Mouse (Mus musculus) embryonic facial prominence, embryonic 12.5 days (tissue): Measurements from ENCODE around the gene Cdhr4. TPM values are rescaled to one million over a fixed set of nuclear protein-coding genes. Genes with fewer than 3 reads are reported as not detected.

Source experiments
- ATAC-seq: fragments of 200-750 bp; cut with Nextera tagmentation; 2 replicates; pipeline ENCODE4 v1.8.0; 2017; ENCODE audit not compliant: insufficient number of reproducible peaks, insufficient read depth, low FRiP score, low TSS enrichment
- H3K27ac ChIP-seq: fragments of 300-500 bp; sonication (generic); 2 replicates; pipeline ENCODE4 v1.5.1; 2016; ENCODE audit warnings: mild to moderate bottlenecking
- H3K27me3 ChIP-seq: fragments of 300-500 bp; sonication (generic); 2 replicates; pipeline ENCODE4 v1.6.1; 2016; ENCODE audit warnings: mild to moderate bottlenecking, moderate library complexity
- H3K36me3 ChIP-seq: fragments of 300-500 bp; sonication (generic); 2 replicates; pipeline ENCODE4 v1.6.1; 2016; ENCODE audit warnings: mild to moderate bottlenecking
- H3K4me1 ChIP-seq: fragments of 300-500 bp; sonication (generic); 2 replicates; pipeline ENCODE4 v1.6.1; 2016
- H3K4me2 ChIP-seq: fragments of 300-500 bp; sonication (generic); replicated peaks from 2 replicates; pipeline ENCODE4 v1.6.1; 2016; ENCODE audit warnings: mild to moderate bottlenecking, moderate library complexity
- H3K4me3 ChIP-seq: fragments of 300-500 bp; sonication (generic); 2 replicates; pipeline ENCODE4 v1.5.1; 2016; ENCODE audit warnings: mild to moderate bottlenecking
- H3K9ac ChIP-seq: fragments of 300-500 bp; sonication (generic); 2 replicates; pipeline ENCODE4 v1.6.1; 2016; ENCODE audit warnings: mild to moderate bottlenecking, moderate library complexity
- H3K9me3 ChIP-seq: fragments of 300-500 bp; sonication (generic); 2 replicates; pipeline ENCODE4 v1.6.1; 2016; ENCODE audit warnings: mild to moderate bottlenecking, moderate library complexity
- WGBS: fragments of 180-500 bp; shearing (Covaris S2); methylation state at CpG from one replicate; pipeline ENCODE4 v1.1.7; 2016; 5-methylcytosine and 5-hydroxymethylcytosine counted together
- polyA plus RNA-seq: library from polyadenylated mRNA; unstranded; fragments of >200 nt; fragmentation: Nextera tagmentation; extraction: Ambion mirVana; gene quantifications from 2 replicates; pipeline ENCODE4 v1.2.1, GENCODE M21; 2016

The Cdhr4 gene
- polyA plus RNA-seq, 1 experiment from 2014 or later = 14.6 TPM

GRCm38 (mm10) chr9:107961881-107962280 lies 30.4 kb upstream of the Cdhr4 start:
- 63% methylated on average over 5 of the region's 5 CpGs for WGBS
- Histone ChIP-seq H3K9ac (no peak overlapping the region), H3K36me3 (peaks cover 56% of the 10 kb centered on the region), H3K4me2 (no peak overlapping the region), H3K27me3 (no peaks in the 10 kb centered on the region), H3K9me3 (no peaks in the 10 kb centered on the region), H3K4me1 (no peaks in the 10 kb centered on the region), H3K27ac (no peak overlapping the region), H3K4me3 (no peak overlapping the region)
- no peak for ATAC-seq

GRCm38 (mm10) chr9:107962916-107963315 lies 29.4 kb upstream of the Cdhr4 start:
- H3K27me3 ChIP-seq = no peaks in the 10 kb centered on the region
- peaks cover 51% of the 10 kb centered on the region for H3K36me3 ChIP-seq
- no peak overlapping the region for H3K4me2 ChIP-seq
- no peak overlapping the region for H3K27ac ChIP-seq
- no peaks in the 10 kb centered on the region for H3K4me1 ChIP-seq
- WGBS = 89% methylated on average over 9 of the region's 9 CpGs
- H3K9me3 ChIP-seq = no peaks in the 10 kb centered on the region
- H3K4me3 ChIP-seq = no peak overlapping the region
- H3K9ac ChIP-seq = no peak overlapping the region
- no peak for ATAC-seq

- no peak overlapping the region for H3K9ac ChIP-seq
- H3K4me2 ChIP-seq = no peak overlapping the region
- no peaks in the 10 kb centered on the region for H3K9me3 ChIP-seq
- H3K36me3 ChIP-seq = peaks cover 50% of the 10 kb centered on the region
- H3K27ac ChIP-seq = no peak overlapping the region
- 18% methylated on average over 5 of the region's 5 CpGs for WGBS
- H3K4me3 ChIP-seq = no peak overlapping the region
- ATAC-seq = no peak
- no peaks in the 10 kb centered on the region for H3K27me3 ChIP-seq
- no peaks in the 10 kb centered on the region for H3K4me1 ChIP-seq
Observed at GRCm38 (mm10) chr9:107963700-107964099, 28.6 kb upstream of the Cdhr4 start.

GRCm38 (mm10) chr9:107964681-107965080 lies 27.6 kb upstream of the Cdhr4 start:
- H3K27me3 ChIP-seq = no peaks in the 10 kb centered on the region
- no peak overlapping the region for H3K27ac ChIP-seq
- WGBS = 89% methylated on average over 9 of the region's 9 CpGs
- H3K36me3 ChIP-seq = peaks cover 48% of the 10 kb centered on the region
- no peak overlapping the region for H3K4me2 ChIP-seq
- no peak overlapping the region for H3K9ac ChIP-seq
- no peak for ATAC-seq
- no peak overlapping the region for H3K4me3 ChIP-seq
- no peaks in the 10 kb centered on the region for H3K9me3 ChIP-seq
- no peaks in the 10 kb centered on the region for H3K4me1 ChIP-seq

- Histone ChIP-seq H3K27ac (no peak overlapping the region), H3K9ac (no peak overlapping the region), H3K9me3 (no peaks in the 10 kb centered on the region), H3K27me3 (no peaks in the 10 kb centered on the region), H3K36me3 (peaks cover 44% of the 10 kb centered on the region), H3K4me1 (no peaks in the 10 kb centered on the region), H3K4me3 (no peak overlapping the region), H3K4me2 (no peak overlapping the region)
- no peak for ATAC-seq
- 86% methylated on average over 10 of the region's 10 CpGs for WGBS
Observed at GRCm38 (mm10) chr9:107966676-107967075, 25.6 kb upstream of the Cdhr4 start.

- Histone ChIP-seq H3K4me2 (no peak overlapping the region), H3K27me3 (no peaks in the 10 kb centered on the region), H3K4me3 (no peak overlapping the region), H3K27ac (no peak overlapping the region), H3K9me3 (no peaks in the 10 kb centered on the region), H3K36me3 (peaks cover 40% of the 10 kb centered on the region), H3K9ac (no peak overlapping the region), H3K4me1 (no peaks in the 10 kb centered on the region)
- 84% methylated on average over 6 of the region's 6 CpGs for WGBS
- no peak for ATAC-seq
Observed at GRCm38 (mm10) chr9:107967437-107967836, 24.9 kb upstream of the Cdhr4 start.

- no peaks in the 10 kb centered on the region for H3K4me1 ChIP-seq
- H3K4me2 ChIP-seq = no peak overlapping the region
- H3K4me3 ChIP-seq = no peak overlapping the region
- H3K9me3 ChIP-seq = no peaks in the 10 kb centered on the region
- H3K9ac ChIP-seq = no peak overlapping the region
- H3K36me3 ChIP-seq = peaks cover 39% of the 10 kb centered on the region
- H3K27me3 ChIP-seq = no peaks in the 10 kb centered on the region
- H3K27ac ChIP-seq = no peak overlapping the region
- ATAC-seq = no peak
- WGBS = 89% methylated on average over 7 of the region's 7 CpGs
Observed at GRCm38 (mm10) chr9:107968531-107968930, 23.8 kb upstream of the Cdhr4 start.

- H3K27ac ChIP-seq = no peak overlapping the region
- no peaks in the 10 kb centered on the region for H3K9me3 ChIP-seq
- H3K9ac ChIP-seq = no peak overlapping the region
- no peak overlapping the region for H3K4me3 ChIP-seq
- H3K27me3 ChIP-seq = no peaks in the 10 kb centered on the region
- H3K4me1 ChIP-seq = no peaks in the 10 kb centered on the region
- 95% methylated on average over 5 of the region's 5 CpGs for WGBS
- peaks cover 39% of the 10 kb centered on the region for H3K36me3 ChIP-seq
- ATAC-seq = no peak
- H3K4me2 ChIP-seq = no peak overlapping the region
Observed at GRCm38 (mm10) chr9:107970311-107970710, 22.0 kb upstream of the Cdhr4 start.

- Histone ChIP-seq H3K4me3 (no peak overlapping the region), H3K9me3 (no peaks in the 10 kb centered on the region), H3K27me3 (no peaks in the 10 kb centered on the region), H3K27ac (no peak overlapping the region), H3K4me2 (no peak overlapping the region), H3K36me3 (peaks cover 35% of the 10 kb centered on the region), H3K4me1 (peaks cover 5% of the 10 kb centered on the region; the same call in 1 of the 2 replicates), H3K9ac (no peak overlapping the region)
- WGBS = 76% methylated on average over 8 of the region's 8 CpGs
- no peak for ATAC-seq
Observed at GRCm38 (mm10) chr9:107971690-107972541, 20.4 kb upstream of the Cdhr4 start.

GRCm38 (mm10) chr9:107974491-107975171 lies 17.7 kb upstream of the Cdhr4 start:
- no peak for ATAC-seq
- Histone ChIP-seq H3K36me3 (peaks cover 21% of the 10 kb centered on the region), H3K27me3 (no peaks in the 10 kb centered on the region), H3K9me3 (no peaks in the 10 kb centered on the region), H3K4me3 (no peak overlapping the region), H3K4me2 (no peak overlapping the region), H3K4me1 (peaks cover 8% of the 10 kb centered on the region; the same call in 1 of the 2 replicates), H3K27ac (peak overlapping the region; percentile 1), H3K9ac (no peak overlapping the region)
- WGBS = 74% methylated on average over 10 of the region's 10 CpGs

- Histone ChIP-seq H3K9ac (no peak within 1 kb of the TSS), H3K4me2 (no peak within 1 kb of the TSS)
- WGBS = 72% methylated on average over 12 of the region's 12 CpGs
Observed at GRCm38 (mm10) chr9:107975399-107976386, 16.6 kb upstream of the Cdhr4 start, which contains the start of gene Uba7. TSS of gene Uba7 (plus strand) at chr9:107975505.

More at GRCm38 (mm10) chr9:107975399-107976386, 16.6 kb upstream of the Cdhr4 start, which contains the start of gene Uba7:
- ATAC-seq = no peak
- Histone ChIP-seq H3K4me1 (peaks cover 17% of the 10 kb centered on the region), H3K27me3 (no peaks in the 10 kb centered on the region), H3K27ac (peak within 1 kb of the TSS; percentile 63), H3K4me3 (0 out of 2 replicates have a peak within 1 kb of the TSS, but pooled peaks have one; percentile 2), H3K36me3 (peaks cover 10% of the 10 kb centered on the region), H3K9me3 (no peaks in the 10 kb centered on the region)
